Mouse (Mus musculus) CD4-positive helper T cell, adult 2 months (primary cell): ENCODE measurements around the gene Pnn.
"Not testable (repeated sequence)": the region's sequence is repeated elsewhere in the genome, so short reads cannot be mapped to it uniquely, and the experiment has no call there.

Source experiments
- DNase-seq: peaks from one replicate; pipeline ENCODE4 v3.0.0-alpha.2; 2012; ENCODE audit warnings: low read depth, missing footprints, low spot score

Gene Pnn

GRCm38 (mm10) chr12:59066448-59067077 is at the start of gene Pnn:
Gene Pnn (plus strand): TSS chr12:59066884.
- peak; percentile 98 for DNase-seq

GRCm38 (mm10) chr12:59017970-59018369 is 48.7 kb upstream of the Pnn start:
- no peak for DNase-seq

GRCm38 (mm10) chr12:59019891-59020290 is 46.8 kb upstream of the Pnn start:
- DNase-seq = no peak

GRCm38 (mm10) chr12:59021306-59021705 is 45.4 kb upstream of the Pnn start:
- peak; percentile 54 for DNase-seq

GRCm38 (mm10) chr12:59032101-59032500 is 34.6 kb upstream of the Pnn start:
- peak; percentile 39 for DNase-seq

GRCm38 (mm10) chr12:59039162-59039970 is 27.3 kb upstream of the Pnn start:
- DNase-seq = no peak

GRCm38 (mm10) chr12:59039971-59040844 is 26.5 kb upstream of the Pnn start:
- peak; percentile 64 for DNase-seq

- DNase-seq = no peak
These were observed 25.8 kb upstream of the Pnn start for GRCm38 (mm10) chr12:59040851-59041250.

GRCm38 (mm10) chr12:59052470-59052869 is 14.2 kb upstream of the Pnn start:
- no peak for DNase-seq

- DNase-seq = no peak
These were observed 13.5 kb upstream of the Pnn start for GRCm38 (mm10) chr12:59053166-59053565.

- no peak for DNase-seq
These were observed 12.7 kb upstream of the Pnn start for GRCm38 (mm10) chr12:59053976-59054375.

GRCm38 (mm10) chr12:59055196-59055850 is 11.4 kb upstream of the Pnn start:
- DNase-seq = peak; percentile 55

- DNase-seq = no peak
These were observed 10.5 kb upstream of the Pnn start for GRCm38 (mm10) chr12:59056222-59056621.

GRCm38 (mm10) chr12:59058242-59058641 is 8.4 kb upstream of the Pnn start:
- DNase-seq = not testable (repeated sequence)

GRCm38 (mm10) chr12:59060322-59060721 is 6.4 kb upstream of the Pnn start:
- no peak for DNase-seq

GRCm38 (mm10) chr12:59060993-59061595 is 5.6 kb upstream of the Pnn start, which contains the start of gene Trappc6b:
Gene Trappc6b (minus strand): TSS chr12:59061472.
- DNase-seq = peak; percentile 81

GRCm38 (mm10) chr12:59064837-59065236 is 1.8 kb upstream of the Pnn start:
- no peak for DNase-seq

- DNase-seq = no peak
These were observed 908 bp upstream of the Pnn start for GRCm38 (mm10) chr12:59065776-59066175.

- no peak for DNase-seq
These were observed 411 bp downstream of the Pnn start for GRCm38 (mm10) chr12:59067095-59067494.

- DNase-seq = no peak
These were observed 2.1 kb downstream of the Pnn start for GRCm38 (mm10) chr12:59068791-59069190.

GRCm38 (mm10) chr12:59072286-59072685 is 5.6 kb downstream of the Pnn start:
- no peak for DNase-seq
